Mouse (Mus musculus): ENCODE results near the gene Pbxip1.

Pbxip1 gene

GRCm38 (mm10) chr3:89432606-89433005 lies 3.9 kb upstream of the Pbxip1 start:
- DNase-seq (ENCODE audit: low spot score in 2 of 2): no peak

- DNase-seq (ENCODE audit: low spot score in 2 of 2): no peak
Measured at GRCm38 (mm10) chr3:89434532-89434931, 2.0 kb upstream of the Pbxip1 start.

GRCm38 (mm10) chr3:89435041-89435440 lies 1.5 kb upstream of the Pbxip1 start:
- DNase-seq (ENCODE audit: low spot score in 2 of 2): no peak

GRCm38 (mm10) chr3:89437269-89437668 lies 763 bp downstream of the Pbxip1 start:
- no peak for DNase-seq (ENCODE audit: low spot score in 2 of 2)

- no peak for DNase-seq (ENCODE audit: low spot score in 2 of 2)
Measured at GRCm38 (mm10) chr3:89440691-89441090, 4.2 kb downstream of the Pbxip1 start.

GRCm38 (mm10) chr3:89448720-89449537 lies 12.4 kb downstream of the Pbxip1 start:
- DNase-seq (ENCODE audit: low spot score in 2 of 2): no peak

GRCm38 (mm10) chr3:89449541-89449940 lies 13.0 kb downstream of the Pbxip1 start:
- DNase-seq (ENCODE audit: low spot score in 2 of 2): peak; percentile 70 to 76

- DNase-seq (ENCODE audit: low spot score in 2 of 2): no peak
Measured at GRCm38 (mm10) chr3:89451916-89452315, 15.4 kb downstream of the Pbxip1 start.

- no peak for DNase-seq (ENCODE audit: low spot score in 2 of 2)
Measured at GRCm38 (mm10) chr3:89454401-89455177, 18.1 kb downstream of the Pbxip1 start, which contains the start of gene Pmvk. Pmvk (plus strand) TSS chr3:89454541.

GRCm38 (mm10) chr3:89455786-89456285 lies 19.3 kb downstream of the Pbxip1 start:
- DNase-seq (ENCODE audit: low spot score in 2 of 2): no peak

- DNase-seq (ENCODE audit: low spot score in 2 of 2): peak; percentile 60 to 64
Measured at GRCm38 (mm10) chr3:89456726-89457665, 20.5 kb downstream of the Pbxip1 start.

- DNase-seq (ENCODE audit: low spot score in 2 of 2): no peak
Measured at GRCm38 (mm10) chr3:89458372-89458964, 22.0 kb downstream of the Pbxip1 start.

- DNase-seq (ENCODE audit: low spot score in 2 of 2): peak; percentile 88 to 91
Measured at GRCm38 (mm10) chr3:89458965-89459807, 22.7 kb downstream of the Pbxip1 start.

GRCm38 (mm10) chr3:89468268-89468667 lies 31.8 kb downstream of the Pbxip1 start:
- DNase-seq (ENCODE audit: low spot score in 2 of 2): no peak

- DNase-seq (ENCODE audit: low spot score in 2 of 2): no peak
Measured at GRCm38 (mm10) chr3:89472280-89472679, 35.8 kb downstream of the Pbxip1 start.

- DNase-seq (ENCODE audit: low spot score in 2 of 2): no peak
Measured at GRCm38 (mm10) chr3:89473838-89474237, 37.3 kb downstream of the Pbxip1 start.

- no peak for DNase-seq (ENCODE audit: low spot score in 2 of 2)
Measured at GRCm38 (mm10) chr3:89479055-89479454, 42.5 kb downstream of the Pbxip1 start.

GRCm38 (mm10) chr3:89481488-89481887 lies 45.0 kb downstream of the Pbxip1 start:
- DNase-seq (ENCODE audit: low spot score in 2 of 2): no peak

- DNase-seq (ENCODE audit: low spot score in 2 of 2): no peak
Measured at GRCm38 (mm10) chr3:89482249-89482648, 45.7 kb downstream of the Pbxip1 start.

Measured in frontal cortex, postnatal 36 days (tissue).